Mouse (Mus musculus): Measurements from ENCODE around the gene Cdh11.

- TF ChIP-seq POLR2A (IDR thresholded peaks at IDR 0.05; ENCODE audit: control insufficient read depth in 1 of 2, insufficient read depth in 1 of 2, low read depth in 1 of 2, low read length in 2 of 2, poor library complexity in 1 of 2): no peak
- no peak for TF ChIP-seq NRF1 (IDR thresholded peaks at IDR 0.05; ENCODE audit: insufficient read depth, low read depth, low read length, poor library complexity, severe bottlenecking)
- no peak for TF ChIP-seq MAX (IDR thresholded peaks at IDR 0.05; ENCODE audit: low read length)
- no peak for TF ChIP-seq ZC3H11A (IDR thresholded peaks at IDR 0.05; ENCODE audit: low read depth, low read length)
- no peak for TF ChIP-seq GABPA (IDR thresholded peaks at IDR 0.05; ENCODE audit: low read depth, low read length)
- TF ChIP-seq TBP (IDR thresholded peaks at IDR 0.05; ENCODE audit: low read depth, low read length): no peak
- no peak for TF ChIP-seq SMC3 (IDR thresholded peaks at IDR 0.05; ENCODE audit: low read depth, low read length)
- no peak for TF ChIP-seq CHD2 (IDR thresholded peaks at IDR 0.05; ENCODE audit: low read length)
- no peak for TF ChIP-seq USF1 (IDR thresholded peaks at IDR 0.05; ENCODE audit: low read depth, low read length)
- TF ChIP-seq KAT2A (conservative IDR thresholded peaks at IDR 0.05; ENCODE audit: low read depth, low read length): no peak
- TF ChIP-seq EP300 (IDR thresholded peaks at IDR 0.05; ENCODE audit: low read depth in 1 of 2, low read length in 2 of 2): no peak
- TF ChIP-seq CTCF (IDR thresholded peaks at IDR 0.05 in 2 of 3, conservative IDR thresholded peaks at IDR 0.05 in 1 of 3; ENCODE audit: control insufficient read depth in 1 of 3, insufficient read depth in 1 of 3, low read depth in 2 of 3, low read length in 3 of 3, poor library complexity in 1 of 3, severe bottlenecking in 1 of 3): no peak
- no peak for TF ChIP-seq NELFE (IDR thresholded peaks at IDR 0.05; ENCODE audit: low read depth, low read length)
- TF ChIP-seq MYB (IDR thresholded peaks at IDR 0.05; ENCODE audit: low read depth, low read length): no peak
These were observed 128.9 kb downstream of the Cdh11 start for GRCm38 (mm10) chr8:102656529-102656928.
